Mouse (Mus musculus) large intestine, adult 2 months (tissue): ENCODE data around the gene 1700037H04Rik. TPM values are rescaled to one million over a fixed set of nuclear protein-coding genes. Genes with fewer than 3 reads are reported as not detected.

ENCODE experiments used
- DNase-seq: peaks from one replicate; pipeline ENCODE4 v3.0.0-alpha.2; 2012; ENCODE audit warnings: low read depth, low spot score
- WGBS: fragments of 180-500 bp; shearing (Covaris S2); methylation state at CpG from one replicate; pipeline ENCODE4 v1.1.7; 2018; 5-methylcytosine and 5-hydroxymethylcytosine counted together
- polyA plus RNA-seq: library from polyadenylated mRNA; depleted of rRNA; stranded (reverse); fragments of >200 nt; gene quantifications from 2 replicates; pipeline ENCODE4 v1.2.3, GENCODE M21; 2012; rRNA removed

The 1700037H04Rik gene
- polyA plus RNA-seq = 59.4 and 63.8 TPM in 2 replicates

GRCm38 (mm10) chr2:131159938-131160581 is at the start of gene 1700037H04Rik:
TSS of gene 1700037H04Rik (minus strand) at chr2:131160081.
- WGBS = under 1% methylated on average over 54 of the region's 54 CpGs
- DNase-seq = peak; percentile 96

GRCm38 (mm10) chr2:131209125-131209795 is 49.4 kb upstream of the 1700037H04Rik start:
- DNase-seq = no peak
- WGBS = 44% methylated on average over 4 of the region's 4 CpGs

GRCm38 (mm10) chr2:131208356-131208755 is 48.5 kb upstream of the 1700037H04Rik start:
- no peak for DNase-seq
- WGBS = 72% methylated on average over 2 of the region's 2 CpGs

- 90% methylated on average over 4 of the region's 4 CpGs for WGBS
- DNase-seq = no peak
These were observed 46.9 kb upstream of the 1700037H04Rik start, which contains the start of gene Ap5s1 for GRCm38 (mm10) chr2:131206778-131207177. TSS of gene Ap5s1 (plus strand) at chr2:131207078.

GRCm38 (mm10) chr2:131205521-131206182 is 45.8 kb upstream of the 1700037H04Rik start:
- WGBS = 69% methylated on average over 8 of the region's 8 CpGs
- DNase-seq = no peak

- DNase-seq = peak; percentile 97
- 2% methylated on average over 7 of the region's 7 CpGs for WGBS
These were observed 44.6 kb upstream of the 1700037H04Rik start for GRCm38 (mm10) chr2:131204410-131204981.

GRCm38 (mm10) chr2:131203816-131204409 is 44.0 kb upstream of the 1700037H04Rik start:
- WGBS = 31% methylated on average over 6 of the region's 6 CpGs

GRCm38 (mm10) chr2:131201262-131201661 is 41.4 kb upstream of the 1700037H04Rik start:
- DNase-seq = no peak
- WGBS = 63% methylated on average over 3 of the region's 3 CpGs

More at GRCm38 (mm10) chr2:131203816-131204409, 44.0 kb upstream of the 1700037H04Rik start:
- DNase-seq = no peak

GRCm38 (mm10) chr2:131200710-131201109 is 40.8 kb upstream of the 1700037H04Rik start:
- no peak for DNase-seq
- WGBS = 92% methylated on average over 2 of the region's 2 CpGs

- 88% methylated on average over 16 of the region's 16 CpGs for WGBS
- DNase-seq = no peak
These were observed 36.9 kb upstream of the 1700037H04Rik start for GRCm38 (mm10) chr2:131196606-131197316.

- no peak for DNase-seq
- WGBS = 71% methylated on average over 7 of the region's 7 CpGs
These were observed 31.1 kb upstream of the 1700037H04Rik start for GRCm38 (mm10) chr2:131191005-131191390.

- 52% methylated on average over 10 of the region's 10 CpGs for WGBS
- no peak for DNase-seq
These were observed 30.6 kb upstream of the 1700037H04Rik start for GRCm38 (mm10) chr2:131190344-131191004.

- no peak for DNase-seq
- 34% methylated on average over 5 of the region's 5 CpGs for WGBS
These were observed 29.8 kb upstream of the 1700037H04Rik start for GRCm38 (mm10) chr2:131189521-131190309.

GRCm38 (mm10) chr2:131188311-131188710 is 28.4 kb upstream of the 1700037H04Rik start:
- 95% methylated on average over 5 of the region's 5 CpGs for WGBS

GRCm38 (mm10) chr2:131187602-131187922 is 27.7 kb upstream of the 1700037H04Rik start:
- no peak for DNase-seq
- WGBS = 40% methylated on average over 3 of the region's 3 CpGs

More at GRCm38 (mm10) chr2:131188311-131188710, 28.4 kb upstream of the 1700037H04Rik start:
- no peak for DNase-seq

GRCm38 (mm10) chr2:131186771-131187601 is 27.1 kb upstream of the 1700037H04Rik start, which contains the start of the genes Cdc25b and Spef1:
TSS of gene Cdc25b (plus strand) at chr2:131186949.
TSS of gene Spef1 (minus strand) at chr2:131187282.
- WGBS = 2% methylated on average over 43 of the region's 43 CpGs
- DNase-seq = no peak

GRCm38 (mm10) chr2:131186343-131186742 is 26.5 kb upstream of the 1700037H04Rik start:
- no peak for DNase-seq
- 5% methylated on average over 14 of the region's 14 CpGs for whole genome bisulfite sequencing
